11 mouse cellular contexts compared by ENCODE assay signal in genomic region chr2:135259136-135259535, GRCm38 (mm10).
DNase-seq lines count a peak whose midpoint lies in the region; ATAC-seq and TF ChIP-seq lines count a peak whose summit lies in the region.
"Had no signal": no experiment of that assay in that cellular context is flagged by ENCODE, and none has a peak within 500 bp of the region (broad histone marks: within the 10 kb centered on the region; RNA-seq: fewer than 3 reads in every experiment).

No protein-coding gene starts in this region.

- no peak overlapping the region for H3K27ac ChIP-seq in hindbrain, embryonic 10.5 days
- no peak overlapping the region for H3K27ac ChIP-seq in hindbrain, embryonic 16.5 days (ENCODE audit: low read depth, low read length)
- 0 out of 2 replicates have a peak overlapping the region, but pooled peaks have one; percentile 27 for H3K27ac ChIP-seq in heart, embryonic 15.5 days
- no peak overlapping the region for H3K27ac ChIP-seq in thymus, adult 2 months (ENCODE audit: control insufficient read depth, insufficient read depth, low read length)
- H3K27ac ChIP-seq: hindbrain, embryonic 15.5 days; lung, embryonic 15.5 days; neural tube, embryonic 13.5 days had no signal

- H3K4me2 ChIP-seq in hindbrain, embryonic 16.5 days (ENCODE audit: low read length), result no peak overlapping the region
- H3K4me2 ChIP-seq in heart, embryonic 15.5 days, result no peak overlapping the region
- H3K4me2 ChIP-seq: hindbrain, embryonic 15.5 days; lung, embryonic 15.5 days; neural tube, embryonic 13.5 days had no signal

- H3K4me1 ChIP-seq in hindbrain, embryonic 10.5 days (replicated peaks), result 0 out of 2 replicates have a peak, but pooled peaks cover 5% of the 10 kb centered on the region
- H3K4me1 ChIP-seq in hindbrain, embryonic 16.5 days (ENCODE audit: control insufficient read depth, insufficient read depth, low read depth, low read length), result no peaks in the 10 kb centered on the region
- H3K4me1 ChIP-seq in heart, embryonic 15.5 days (replicated peaks), result no peaks in the 10 kb centered on the region
- no peaks in the 10 kb centered on the region for H3K4me1 ChIP-seq in thymus, adult 2 months (replicated peaks; ENCODE audit: control insufficient read depth, insufficient read depth, low read length)
- H3K4me1 ChIP-seq: hindbrain, embryonic 15.5 days; lung, embryonic 15.5 days; neural tube, embryonic 13.5 days had no signal

- peak; percentile 17 for DNase-seq in hindbrain, embryonic 10.5 days (ENCODE audit: low spot score)
- DNase-seq in embryo, embryonic 11 days, result peak; percentile 39
- peak; percentile 17 to 43 for DNase-seq in kidney, postnatal 4 days
- DNase-seq in urinary bladder, postnatal 4 days (ENCODE audit: low spot score in 2 of 2), result no peak
- DNase-seq in thymus, adult 2 months, result no peak
- DNase-seq in spleen, postnatal 14 days (ENCODE audit: low spot score in 2 of 2), result no peak

- WGBS in hindbrain, embryonic 10.5 days, result 69% methylated on average over 3 of the region's 3 CpGs
- 51% methylated on average over 3 of the region's 3 CpGs for WGBS in hindbrain, embryonic 16.5 days
- 75% methylated on average over 3 of the region's 3 CpGs for WGBS in heart, embryonic 15.5 days
- WGBS in thymus, adult 2 months, result 65% methylated on average over 3 of the region's 3 CpGs

- no peak overlapping the region for H3K4me3 ChIP-seq in hindbrain, embryonic 10.5 days
- H3K4me3 ChIP-seq in hindbrain, embryonic 16.5 days (ENCODE audit: low read length), result no peak overlapping the region
- H3K4me3 ChIP-seq in heart, embryonic 15.5 days, result no peak overlapping the region
- no peak overlapping the region for H3K4me3 ChIP-seq in thymus, adult 2 months (ENCODE audit: control insufficient read depth, insufficient read depth, low read length)
- H3K4me3 ChIP-seq: hindbrain, embryonic 15.5 days; lung, embryonic 15.5 days; neural tube, embryonic 13.5 days had no signal

- TF ChIP-seq CTCF in thymus, adult 2 months (IDR thresholded peaks at IDR 0.05; ENCODE audit: borderline replicate concordance, control insufficient read depth, extremely low read depth, insufficient read depth, low read length, poor library complexity), result no peak

- no peak overlapping the region for H3K9ac ChIP-seq in hindbrain, embryonic 16.5 days (ENCODE audit: low read depth, low read length)
- no peak overlapping the region for H3K9ac ChIP-seq in heart, embryonic 15.5 days
- H3K9ac ChIP-seq: hindbrain, embryonic 15.5 days; lung, embryonic 15.5 days; neural tube, embryonic 13.5 days had no signal

- no peaks in the 10 kb centered on the region for H3K27me3 ChIP-seq in hindbrain, embryonic 10.5 days (ENCODE audit: insufficient read depth, poor library complexity, severe bottlenecking)
- H3K27me3 ChIP-seq in hindbrain, embryonic 16.5 days (replicated peaks; ENCODE audit: control insufficient read depth, insufficient read depth, low read length), result no peaks in the 10 kb centered on the region
- H3K27me3 ChIP-seq in heart, embryonic 15.5 days, result no peaks in the 10 kb centered on the region
- no peaks in the 10 kb centered on the region for H3K27me3 ChIP-seq in thymus, adult 2 months (ENCODE audit: control insufficient read depth, insufficient read depth, low read length)
- H3K27me3 ChIP-seq: hindbrain, embryonic 15.5 days; lung, embryonic 15.5 days; neural tube, embryonic 13.5 days had no signal

- H3K36me3 ChIP-seq in hindbrain, embryonic 10.5 days, result no peaks in the 10 kb centered on the region
- no peaks in the 10 kb centered on the region for H3K36me3 ChIP-seq in hindbrain, embryonic 16.5 days (ENCODE audit: control insufficient read depth, insufficient read depth, low read length)
- no peaks in the 10 kb centered on the region for H3K36me3 ChIP-seq in heart, embryonic 15.5 days
- no peaks in the 10 kb centered on the region for H3K36me3 ChIP-seq in thymus, adult 2 months (ENCODE audit: control insufficient read depth, insufficient read depth, low read length)
- H3K36me3 ChIP-seq: hindbrain, embryonic 15.5 days; lung, embryonic 15.5 days had no signal

- no peak for ATAC-seq in hindbrain, embryonic 16.5 days
- ATAC-seq in heart, embryonic 15.5 days (replicated peaks; ENCODE audit: insufficient number of reproducible peaks, insufficient read depth, low FRiP score, low read depth), result no peak

- no peaks in the 10 kb centered on the region for H3K9me3 ChIP-seq in hindbrain, embryonic 10.5 days
- H3K9me3 ChIP-seq in hindbrain, embryonic 16.5 days (ENCODE audit: control insufficient read depth, low read length), result no peaks in the 10 kb centered on the region
- no peaks in the 10 kb centered on the region for H3K9me3 ChIP-seq in heart, embryonic 15.5 days (replicated peaks)
- H3K9me3 ChIP-seq: hindbrain, embryonic 15.5 days; lung, embryonic 15.5 days; neural tube, embryonic 13.5 days had no signal

- no peak for TF ChIP-seq POLR2A in thymus, adult 2 months (IDR thresholded peaks at IDR 0.05; ENCODE audit: control insufficient read depth, extremely low read depth, insufficient read depth, low read length, poor library complexity)

Comparison
In these comparisons a context has a peak if more than half of its experiments do, and no peak if none do; other contexts are left out.
1. DNase-seq: peak in hindbrain, embryonic 10.5 days (single experiment), embryo, embryonic 11 days (single experiment) and kidney, postnatal 4 days (2 of 2); none in urinary bladder, postnatal 4 days (0 of 2), thymus, adult 2 months (single experiment) and spleen, postnatal 14 days (0 of 2).